Mouse (Mus musculus) liver, adult 2 months (tissue): ENCODE measurements around the gene Gm45753. TPM values are rescaled to one million over a fixed set of nuclear protein-coding genes. Genes with fewer than 3 reads are reported as not detected.
A peak's percentile ranks its signal among the peaks of the same experiment; 100 is the strongest.
"Not testable (repeated sequence)": the region's sequence is repeated elsewhere in the genome, so short reads cannot be mapped to it uniquely, and the experiment has no call there.

ENCODE experiments used
- DNase-seq: peaks from one replicate; pipeline ENCODE4 v3.0.0-alpha.2; 2011; ENCODE audit warnings: low read depth, low spot score; ENCODE audit errors: extremely low read depth
- H3K27ac ChIP-seq: fragments of 200-500 bp; replicated peaks from 2 replicates; pipeline ENCODE4 v1.5.1; 2012; ENCODE audit warnings: low read depth, mild to moderate bottlenecking, control low read depth, inconsistent platforms, low read length; ENCODE audit not compliant: insufficient read depth
- H3K27me3 ChIP-seq: fragments of 200-500 bp; 2 replicates; pipeline ENCODE4 v1.6.1; 2012; ENCODE audit warnings: mild to moderate bottlenecking, moderate library complexity, low read length, inconsistent platforms; ENCODE audit not compliant: control insufficient read depth, insufficient read depth
- H3K36me3 ChIP-seq: fragments of 200-500 bp; 2 replicates; pipeline ENCODE4 v1.6.1; 2012; ENCODE audit warnings: low read length, inconsistent platforms; ENCODE audit not compliant: control insufficient read depth, insufficient read depth
- H3K4me1 ChIP-seq: fragments of 200-500 bp; 2 replicates; pipeline ENCODE4 v1.6.1; 2011; ENCODE audit warnings: low read length; ENCODE audit not compliant: control insufficient read depth, insufficient read depth
- H3K4me3 ChIP-seq: fragments of 200-500 bp; 2 replicates; pipeline ENCODE4 v1.5.1; 2011; ENCODE audit warnings: low read depth, mild to moderate bottlenecking, control low read depth, low read length, moderate library complexity; ENCODE audit not compliant: insufficient read depth
- H3K79me2 ChIP-seq: fragments of 200-500 bp; 2 replicates; pipeline ENCODE4 v1.6.1; 2012; ENCODE audit warnings: inconsistent platforms, mild to moderate bottlenecking, low read length, moderate library complexity; ENCODE audit not compliant: control insufficient read depth, insufficient read depth
- H3K9ac ChIP-seq: fragments of 200-500 bp; 2 replicates; pipeline ENCODE4 v1.6.1; 2012; ENCODE audit warnings: low read depth, mild to moderate bottlenecking, control low read depth, inconsistent platforms, low read length
- CTCF ChIP-seq: fragments of 200-500 bp; IDR thresholded peaks from 2 replicates; pipeline ENCODE4 v1.5.1; 2011; ENCODE audit warnings: low read depth, low read length, control low read depth
- POLR2A ChIP-seq: fragments of 200-500 bp; IDR thresholded peaks from 2 replicates; pipeline ENCODE4 v1.6.1; 2011; ENCODE audit warnings: low read length, control low read depth; ENCODE audit not compliant: insufficient read depth; ENCODE audit errors: extremely low read depth
- WGBS: fragments of 180-500 bp; shearing (Covaris S2); methylation state at CpG from one replicate; pipeline ENCODE4 v1.1.7; 2018; 5-methylcytosine and 5-hydroxymethylcytosine counted together
- polyA plus RNA-seq: library from polyadenylated mRNA; depleted of rRNA; stranded (reverse); fragments of >200 nt; gene quantifications from 2 replicates; pipeline ENCODE4 v1.2.3, GENCODE M21; 2012
- total RNA-seq: library from RNA; depleted of rRNA; stranded (reverse); fragments of >200 nt; gene quantifications from 2 replicates; pipeline ENCODE4 v1.2.3, GENCODE M21; 2014

Gene Gm45753
- total and polyA plus RNA-seq, 2 experiments: 0.24 to 0.37 TPM

- WGBS: under 1% methylated on average over 44 of the region's 44 CpGs
Observed at GRCm38 (mm10) chr8:45332685-45333409, 24.6 kb upstream of the Gm45753 start, which contains the start of gene Cyp4v3. Gene Cyp4v3 (minus strand): TSS chr8:45333216.

GRCm38 (mm10) chr8:45330856-45331255 is 22.6 kb upstream of the Gm45753 start:
- Histone ChIP-seq H3K27ac (peak overlapping the region; percentile 75), H3K9ac (peak overlapping the region; percentile 49), H3K4me3 (peak overlapping the region; percentile 32), H3K27me3 (no peaks in the 10 kb centered on the region), H3K36me3 (peaks cover 11% of the 10 kb centered on the region), H3K79me2 (peaks cover 4% of the 10 kb centered on the region; the same call in 1 of the 2 replicates), H3K4me1 (peaks cover 17% of the 10 kb centered on the region)
- TF ChIP-seq CTCF (no peak), POLR2A (no peak)
- 38% methylated on average over 3 of the region's 3 CpGs for WGBS
- DNase-seq: peak; percentile 58

More at GRCm38 (mm10) chr8:45332685-45333409, 24.6 kb upstream of the Gm45753 start, which contains the start of gene Cyp4v3:
- Histone ChIP-seq H3K4me3 (peak within 1 kb of the TSS; percentile 92), H3K27me3 (no peaks in the 10 kb centered on the region), H3K79me2 (peaks cover 4% of the 10 kb centered on the region; the same call in 1 of the 2 replicates), H3K36me3 (peaks cover 6% of the 10 kb centered on the region), H3K4me1 (peaks cover 13% of the 10 kb centered on the region), H3K9ac (peak within 1 kb of the TSS; percentile 95), H3K27ac (peak within 1 kb of the TSS; percentile 97)
- DNase-seq: peak; percentile 92
- TF ChIP-seq POLR2A (peak; percentile 84), CTCF (no peak)

DNA sequence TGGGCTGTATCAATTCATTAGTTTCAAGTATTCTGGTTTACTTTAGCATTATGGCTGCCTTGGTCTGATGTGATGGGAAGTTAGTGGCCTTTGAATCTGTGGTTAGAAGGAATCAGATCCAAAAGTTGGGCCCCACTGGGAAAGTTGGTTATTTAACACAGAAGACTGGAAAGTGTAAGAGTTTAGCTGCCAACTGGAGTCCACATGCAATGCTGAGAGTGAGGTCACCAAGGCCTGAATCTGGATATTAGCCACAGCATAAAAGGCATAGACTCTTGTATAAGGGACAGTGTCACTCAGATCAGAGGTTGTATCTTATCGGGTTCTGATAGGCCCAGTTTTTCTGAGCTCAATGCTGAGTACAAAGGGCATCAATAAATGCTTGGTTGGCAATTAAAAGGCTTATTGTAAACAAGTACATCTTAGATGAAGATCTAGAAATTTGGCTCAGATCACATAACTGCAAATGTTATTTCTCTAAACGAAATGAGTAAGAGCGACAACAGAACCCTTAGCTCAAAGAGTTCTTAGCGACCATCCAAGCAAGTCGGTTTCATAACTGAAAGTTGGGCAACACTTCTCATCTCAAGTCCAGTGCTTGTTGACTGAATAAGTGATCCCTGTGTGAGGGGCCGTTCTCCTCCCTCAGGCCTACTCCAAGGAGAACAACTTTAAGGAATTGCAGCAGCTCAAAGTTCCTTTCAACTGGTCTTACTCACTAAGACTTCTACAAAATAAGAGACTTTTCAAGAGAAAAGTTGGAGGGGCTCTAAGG is 21.1 kb upstream of the Gm45753 start:
- no peaks in the 10 kb centered on the region for H3K27me3 ChIP-seq
- no peak for TF ChIP-seq POLR2A
- peaks cover 11% of the 10 kb centered on the region for H3K36me3 ChIP-seq
- peaks cover 23% of the 10 kb centered on the region for H3K4me1 ChIP-seq
- no peak overlapping the region for H3K9ac ChIP-seq
- H3K4me3 ChIP-seq: no peak overlapping the region
- peaks cover 4% of the 10 kb centered on the region; the same call in 1 of the 2 replicates for H3K79me2 ChIP-seq
- peak; percentile 99 for DNase-seq
- peak overlapping the region; percentile 51 for H3K27ac ChIP-seq
- WGBS: 31% methylated on average over 6 of the region's 6 CpGs

DNA sequence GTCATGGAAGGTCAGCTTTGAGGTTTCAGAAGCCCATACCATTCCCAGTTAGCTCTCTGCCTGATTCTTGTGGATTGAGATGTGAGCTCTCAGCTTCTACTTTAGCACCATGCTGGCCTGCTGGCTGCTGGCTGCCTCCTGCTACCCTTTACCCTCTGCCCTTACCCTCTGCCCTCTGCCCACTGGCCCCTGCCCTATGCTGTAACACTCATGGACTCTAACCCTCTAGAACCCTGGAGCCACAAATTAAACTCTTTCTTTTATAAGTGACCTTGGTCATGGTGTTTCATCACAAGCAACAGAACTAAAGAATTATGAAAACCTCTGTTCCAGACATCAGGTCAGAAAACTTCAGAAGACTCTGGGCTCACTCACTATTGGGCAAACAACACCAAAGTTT is 18.8 kb upstream of the Gm45753 start:
- peaks cover 17% of the 10 kb centered on the region for H3K36me3 ChIP-seq
- peak; percentile 65 for DNase-seq
- not testable (repeated sequence) for H3K27me3 ChIP-seq, H3K4me3 ChIP-seq, H3K27ac ChIP-seq, H3K79me2 ChIP-seq, H3K9ac ChIP-seq
- H3K4me1 ChIP-seq: peaks cover 21% of the 10 kb centered on the region

GRCm38 (mm10) chr8:45324151-45324550 is 15.9 kb upstream of the Gm45753 start:
- 0 out of 2 replicates have a peak overlapping the region, but pooled peaks have one; percentile 58 for H3K9ac ChIP-seq
- H3K27me3 ChIP-seq: no peaks in the 10 kb centered on the region
- H3K4me1 ChIP-seq: peaks cover 19% of the 10 kb centered on the region
- H3K79me2 ChIP-seq: peaks cover 5% of the 10 kb centered on the region; the same call in 1 of the 2 replicates
- no peak for TF ChIP-seq CTCF
- TF ChIP-seq POLR2A: no peak
- H3K27ac ChIP-seq: peak overlapping the region; percentile 93
- no peak overlapping the region for H3K4me3 ChIP-seq
- peak; percentile 93 for DNase-seq
- 23% methylated on average over 4 of the region's 4 CpGs for WGBS
- peaks cover 40% of the 10 kb centered on the region for H3K36me3 ChIP-seq
